Mouse (Mus musculus) layer of hippocampus, adult 8-10 months (tissue): Measurements from ENCODE around the gene Defb3. TPM values are rescaled to one million over a fixed set of nuclear protein-coding genes. Genes with fewer than 3 reads are reported as not detected.
"Not testable (repeated sequence)": the region's sequence is repeated elsewhere in the genome, so short reads cannot be mapped to it uniquely, and the experiment has no call there.

ENCODE experiments used
- DNase-seq, 2 experiments: peaks; one replicate each; pipeline ENCODE4 v3.0.0; 2022; ENCODE audit warnings: low spot score in 2 of 2
- total RNA-seq, 4 experiments: library from RNA; stranded (reverse); gene quantifications; 2 replicates each; pipeline ENCODE4 v1.2.4; 2022

Defb3 gene
- not detected for total RNA-seq

GRCm38 (mm10) chr8:19293060-19293459, at the start of gene Defb3:
Gene Defb3, plus strand, starts transcription at chr8:19293360.
- not testable (repeated sequence) for DNase-seq

DNA sequence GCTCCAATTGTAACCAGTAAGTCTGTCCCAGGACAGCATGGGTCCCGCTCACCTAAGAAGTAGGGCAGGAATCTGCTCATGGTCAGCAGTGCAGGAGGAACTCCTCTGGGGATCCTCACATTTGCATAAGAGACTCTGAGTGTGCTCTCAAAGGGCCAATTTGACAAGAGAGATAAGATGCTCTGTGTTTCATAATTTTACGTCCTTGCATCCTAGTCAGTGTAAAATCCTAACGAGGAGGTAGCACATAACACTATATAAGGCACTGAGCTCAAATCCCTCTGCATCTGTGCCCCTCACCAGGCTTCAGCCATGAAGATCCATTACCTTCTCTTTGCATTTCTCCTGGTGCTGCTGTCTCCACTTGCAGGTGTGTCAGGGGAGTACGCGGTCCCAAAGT, 45.9 kb upstream of the Defb3 start, which contains the start of gene Defb5:
Defb5 (plus strand) TSS at position 301 of the 400 bp plus-strand sequence.
- DNase-seq, result no peak

- no peak for DNase-seq
Observed at GRCm38 (mm10) chr8:19258136-19258535, 35.0 kb upstream of the Defb3 start.

GRCm38 (mm10) chr8:19259667-19260066, 33.5 kb upstream of the Defb3 start:
- no peak for DNase-seq

- DNase-seq, result not testable (repeated sequence)
Observed at GRCm38 (mm10) chr8:19298361-19298760, 5.2 kb downstream of the Defb3 start.

GRCm38 (mm10) chr8:19331836-19332235, 38.7 kb downstream of the Defb3 start:
- DNase-seq, result no peak

Other genes starting within 250 kb of the Defb3 start
- not detected for gene Defb39, start 228.6 kb upstream of the Defb3 start, total RNA-seq
- gene Defb12, start 178.5 kb upstream of the Defb3 start, total RNA-seq, result not detected
- gene Defb34, start 169.6 kb upstream of the Defb3 start, total RNA-seq, result not detected
- gene Gm45826, start 152.6 kb upstream of the Defb3 start, total RNA-seq, result not detected
- gene Defb14, start 99.0 kb upstream of the Defb3 start, total RNA-seq, result not detected
- not detected for gene Defb4, start 94.7 kb upstream of the Defb3 start, total RNA-seq
- gene Defb6, start 67.9 kb upstream of the Defb3 start, total RNA-seq, result not detected
- gene Defb46, start 53.4 kb upstream of the Defb3 start, total RNA-seq, result not detected
- not detected for gene Defb5, start 45.8 kb upstream of the Defb3 start, total RNA-seq
- not detected for gene Defb8, start 154.2 kb downstream of the Defb3 start, total RNA-seq
- gene Defb7, start 201.7 kb downstream of the Defb3 start, total RNA-seq, result not detected